Comparison of ENCODE assay signal across 9 mouse cellular contexts in genomic region chr4:155279926-155280767, GRCm38 (mm10). TPM values are rescaled to one million over a fixed set of nuclear protein-coding genes. Genes with fewer than 3 reads are reported as not detected.
A peak's percentile ranks its signal among the peaks of the same experiment; 100 is the strongest.
DNase-seq lines count a peak whose midpoint lies in the region; ATAC-seq and TF ChIP-seq lines count a peak whose summit lies in the region.
"Had no signal": no experiment of that assay in that cellular context is flagged by ENCODE, and none has a peak within 500 bp of the region (broad histone marks: within the 10 kb centered on the region; RNA-seq: fewer than 3 reads in every experiment).

No protein-coding gene starts in this region.

- no peak overlapping the region for H3K9ac ChIP-seq in lung, embryonic 14.5 days
- H3K9ac ChIP-seq: heart, embryonic 15.5 days had no signal

- H3K27ac ChIP-seq in lung, embryonic 14.5 days (ENCODE audit: low read depth): peak overlapping the region; percentile 32; the same call in 1 of the 2 replicates
- peak overlapping the region; percentile 90 for H3K27ac ChIP-seq in embryonic facial prominence, embryonic 10.5 days (replicated peaks)
- H3K27ac ChIP-seq: heart, embryonic 15.5 days had no signal

- DNase-seq in lung, embryonic 14.5 days: peak; percentile 76
- no peak for DNase-seq in lung, postnatal 36 days
- peak; percentile 70 for DNase-seq in ZHBTc4 (ENCODE audit: low read depth, low spot score)
- no peak for DNase-seq in embryonic facial prominence, embryonic 10.5 days (ENCODE audit: low spot score)
- peak; percentile 53 to 73 for DNase-seq in kidney, postnatal 4 days
- no peak for DNase-seq in c-Kit-positive CD71-positive TER-119-positive erythroid progenitor cells, embryonic 14.5 days (ENCODE audit: low spot score)
- no peak for DNase-seq in spleen, postnatal 36 days (ENCODE audit: low spot score in 2 of 2)

- no peaks in the 10 kb centered on the region for H3K36me3 ChIP-seq in lung, embryonic 14.5 days (ENCODE audit: insufficient read depth)
- no peaks in the 10 kb centered on the region for H3K36me3 ChIP-seq in embryonic facial prominence, embryonic 10.5 days (replicated peaks)
- H3K36me3 ChIP-seq: heart, embryonic 15.5 days had no signal

- no peaks in the 10 kb centered on the region for H3K9me3 ChIP-seq in lung, embryonic 14.5 days (ENCODE audit: low read depth, low read length)
- no peaks in the 10 kb centered on the region for H3K9me3 ChIP-seq in embryonic facial prominence, embryonic 10.5 days
- H3K9me3 ChIP-seq: heart, embryonic 15.5 days had no signal

- ATAC-seq in lung, embryonic 14.5 days (ENCODE audit: insufficient read depth): no peak
- ATAC-seq in erythroblast, adult 5-6 weeks (replicated peaks; ENCODE audit: low FRiP score, poor library complexity, severe bottlenecking): no peak

- H3K27me3 ChIP-seq in lung, embryonic 14.5 days (ENCODE audit: insufficient read depth, low read length): no peaks in the 10 kb centered on the region
- no peaks in the 10 kb centered on the region for H3K27me3 ChIP-seq in embryonic facial prominence, embryonic 10.5 days (replicated peaks; ENCODE audit: low read depth, poor library complexity, severe bottlenecking)
- H3K27me3 ChIP-seq: heart, embryonic 15.5 days had no signal

- TF ChIP-seq CTCF in lung, embryonic 14.5 days (IDR thresholded peaks at IDR 0.05; ENCODE audit: low read depth): no peak

- H3K4me3 ChIP-seq in lung, embryonic 14.5 days (ENCODE audit: low read depth, low read length): no peak overlapping the region
- H3K4me3 ChIP-seq in embryonic facial prominence, embryonic 10.5 days: no peak overlapping the region
- H3K4me3 ChIP-seq: heart, embryonic 15.5 days had no signal

- H3K4me1 ChIP-seq in lung, embryonic 14.5 days (ENCODE audit: insufficient read depth): peaks cover 13% of the 10 kb centered on the region
- H3K4me1 ChIP-seq in embryonic facial prominence, embryonic 10.5 days: peaks cover 73% of the 10 kb centered on the region

- no peak overlapping the region for H3K4me2 ChIP-seq in lung, embryonic 14.5 days
- H3K4me2 ChIP-seq: heart, embryonic 15.5 days had no signal

- WGBS in lung, embryonic 14.5 days: 35% methylated on average over 16 of the region's 16 CpGs
- WGBS in embryonic facial prominence, embryonic 10.5 days: 85% methylated on average over 16 of the region's 16 CpGs

RNA-seq across cellular contexts. Expression of gene Faap20, which starts 30.5 kb away (rescaled TPM):
- 81.2 and 83.9 TPM in 2 replicates for polyA plus RNA-seq in lung, embryonic 14.5 days (2014; fragmentation: Nextera tagmentation; extraction: Ambion mirVana)
- polyA plus RNA-seq in embryonic facial prominence, embryonic 10.5 days (2016; fragmentation: Nextera tagmentation; extraction: Ambion mirVana): 99.6 and 100 TPM in 2 replicates
- total RNA-seq in erythroblast, adult 5-6 weeks (2015; ENCODE audit: low replicate concordance): 5.4 and 8.1 TPM in 2 replicates
- 2.9 and 3.5 TPM in 2 replicates for total RNA-seq in erythroblast, adult 5-6 weeks (2017; ENCODE audit: low replicate concordance)

RNA-seq across cellular contexts. Expression of gene Ski, which starts 57.8 kb away (rescaled TPM):
- 23.7 and 25.8 TPM in 2 replicates for polyA plus RNA-seq in lung, embryonic 14.5 days (2014; fragmentation: Nextera tagmentation; extraction: Ambion mirVana)
- 8.5 and 10.7 TPM in 2 replicates for polyA plus RNA-seq in embryonic facial prominence, embryonic 10.5 days (2016; fragmentation: Nextera tagmentation; extraction: Ambion mirVana)
- total RNA-seq in erythroblast, adult 5-6 weeks (2015; ENCODE audit: low replicate concordance): 8.8 and 10.8 TPM in 2 replicates
- 2.8 and 3.4 TPM in 2 replicates for total RNA-seq in erythroblast, adult 5-6 weeks (2017; ENCODE audit: low replicate concordance)

Comparison
In these comparisons a context has a peak if more than half of its experiments do, and no peak if none do; other contexts are left out.
1. DNase-seq: peak in lung, embryonic 14.5 days (single experiment), ZHBTc4 (single experiment) and kidney, postnatal 4 days (2 of 2); none in lung, postnatal 36 days (single experiment), embryonic facial prominence, embryonic 10.5 days (single experiment), c-Kit-positive CD71-positive TER-119-positive erythroid progenitor cells, embryonic 14.5 days (single experiment) and spleen, postnatal 36 days (0 of 2).